Mouse (Mus musculus): ENCODE data around the gene Sf1. TPM values are rescaled to one million over a fixed set of nuclear protein-coding genes. Genes with fewer than 3 reads are reported as not detected.

Gene Sf1
- total RNA-seq, 2 experiments from 2014 or later, result 169 to 224 TPM

- DNase-seq, result peak; percentile 93 to 97
These were observed 22.7 kb upstream of the Sf1 start, which contains the start of gene Map4k2 for GRCm38 (mm10) chr19:6340524-6341452. Gene Map4k2, plus strand, starts transcription at chr19:6341135.

- DNase-seq, result peak in 1 of 2 experiments; percentile 16
These were observed 21.9 kb upstream of the Sf1 start for GRCm38 (mm10) chr19:6341453-6342077.

- no peak for DNase-seq
These were observed 21.1 kb upstream of the Sf1 start for GRCm38 (mm10) chr19:6342276-6342933.

- DNase-seq, result no peak
These were observed 20.2 kb upstream of the Sf1 start for GRCm38 (mm10) chr19:6343066-6343925.

- no peak for DNase-seq
These were observed 19.5 kb upstream of the Sf1 start for GRCm38 (mm10) chr19:6343996-6344395.

- no peak for DNase-seq
These were observed 17.5 kb upstream of the Sf1 start for GRCm38 (mm10) chr19:6346023-6346422.

- DNase-seq, result no peak
These were observed 16.8 kb upstream of the Sf1 start for GRCm38 (mm10) chr19:6346661-6347060.

GRCm38 (mm10) chr19:6347615-6348014, 15.9 kb upstream of the Sf1 start:
- DNase-seq, result no peak

GRCm38 (mm10) chr19:6348717-6349116, 14.8 kb upstream of the Sf1 start:
- DNase-seq, result no peak

GRCm38 (mm10) chr19:6349215-6349983, 14.1 kb upstream of the Sf1 start:
- DNase-seq, result peak; percentile 50 to 73

- DNase-seq, result no peak
These were observed 11.9 kb upstream of the Sf1 start for GRCm38 (mm10) chr19:6351431-6352106.

GRCm38 (mm10) chr19:6352107-6352505, 11.4 kb upstream of the Sf1 start:
- no peak for DNase-seq

- no peak for DNase-seq
These were observed 9.5 kb upstream of the Sf1 start for GRCm38 (mm10) chr19:6354030-6354429.

- DNase-seq, result no peak
These were observed 2.2 kb upstream of the Sf1 start for GRCm38 (mm10) chr19:6361291-6361690.

GRCm38 (mm10) chr19:6363091-6363410, 439 bp upstream of the Sf1 start:
- DNase-seq, result no peak

GRCm38 (mm10) chr19:6364317-6364725, 831 bp downstream of the Sf1 start:
- peak; percentile 94 to 95 for DNase-seq

GRCm38 (mm10) chr19:6364842-6365241, 1.4 kb downstream of the Sf1 start:
- no peak for DNase-seq

GRCm38 (mm10) chr19:6370175-6370574, 6.7 kb downstream of the Sf1 start:
- no peak for DNase-seq

GRCm38 (mm10) chr19:6372433-6372832, 8.9 kb downstream of the Sf1 start:
- DNase-seq, result no peak
